Mouse (Mus musculus) adrenal gland, adult 10 weeks (tissue): ENCODE measurements around the gene Olfr535. TPM values are rescaled to one million over a fixed set of nuclear protein-coding genes. Genes with fewer than 3 reads are reported as not detected.

Source experiments
- polyA plus RNA-seq: library from polyadenylated mRNA; stranded (reverse); fragments of 350-450 nt; fragmentation: Illumina TruSeq; extraction: RNeasy Lipid Tissue Mini Kit (QIAGEN cat#74804); gene quantifications from one replicate; pipeline ENCODE4 v1.2.3, GENCODE M21; 2014; ENCODE audit warnings: low read depth, low replicate concordance

Olfr535 gene
- not detected for polyA plus RNA-seq

DNA sequence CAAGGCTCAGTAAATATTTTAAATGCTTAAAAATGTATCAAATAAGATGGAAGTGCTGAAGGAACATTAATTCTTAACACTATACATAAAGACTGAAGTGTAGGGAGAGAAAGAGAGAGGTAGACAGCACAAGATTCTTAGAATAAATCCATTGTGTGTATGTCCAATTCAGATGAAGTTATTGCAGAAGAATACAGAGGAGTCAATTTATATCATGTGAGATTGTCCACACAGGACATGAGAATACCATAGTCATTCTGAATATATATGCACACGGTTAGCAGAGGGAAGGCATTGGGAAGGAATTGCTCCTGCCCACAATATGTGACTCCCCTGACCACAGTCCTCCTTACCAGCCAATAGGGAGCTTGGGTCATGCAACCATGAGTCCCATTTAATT is at the start of gene Olfr535:
TSS of gene Olfr535 (plus strand) at position 301 of the 400 bp plus-strand sequence.

DNA sequence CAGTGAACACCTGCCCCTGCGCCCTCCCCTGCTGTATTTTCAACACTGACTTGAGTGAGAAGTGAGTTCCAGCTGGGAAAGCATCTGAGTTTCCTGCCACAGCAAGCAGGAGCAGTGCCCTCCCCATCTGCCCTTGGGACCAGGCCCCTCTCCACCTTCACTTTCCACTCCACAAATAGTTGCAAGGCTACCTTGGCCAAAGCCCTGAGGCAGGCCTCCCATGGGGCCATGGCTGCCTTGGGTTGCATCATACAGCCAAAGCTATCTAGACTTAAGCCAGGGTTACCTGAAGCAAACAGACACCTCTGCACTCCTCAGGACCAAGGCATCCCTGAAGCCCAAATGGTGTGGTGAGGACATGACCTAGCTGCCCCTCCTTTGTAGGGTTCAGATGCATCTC is 20.9 kb upstream of the Olfr535 start, which contains the start of gene Olfr533:
TSS of gene Olfr533 (plus strand) at position 301 of the 400 bp plus-strand sequence.

DNA sequence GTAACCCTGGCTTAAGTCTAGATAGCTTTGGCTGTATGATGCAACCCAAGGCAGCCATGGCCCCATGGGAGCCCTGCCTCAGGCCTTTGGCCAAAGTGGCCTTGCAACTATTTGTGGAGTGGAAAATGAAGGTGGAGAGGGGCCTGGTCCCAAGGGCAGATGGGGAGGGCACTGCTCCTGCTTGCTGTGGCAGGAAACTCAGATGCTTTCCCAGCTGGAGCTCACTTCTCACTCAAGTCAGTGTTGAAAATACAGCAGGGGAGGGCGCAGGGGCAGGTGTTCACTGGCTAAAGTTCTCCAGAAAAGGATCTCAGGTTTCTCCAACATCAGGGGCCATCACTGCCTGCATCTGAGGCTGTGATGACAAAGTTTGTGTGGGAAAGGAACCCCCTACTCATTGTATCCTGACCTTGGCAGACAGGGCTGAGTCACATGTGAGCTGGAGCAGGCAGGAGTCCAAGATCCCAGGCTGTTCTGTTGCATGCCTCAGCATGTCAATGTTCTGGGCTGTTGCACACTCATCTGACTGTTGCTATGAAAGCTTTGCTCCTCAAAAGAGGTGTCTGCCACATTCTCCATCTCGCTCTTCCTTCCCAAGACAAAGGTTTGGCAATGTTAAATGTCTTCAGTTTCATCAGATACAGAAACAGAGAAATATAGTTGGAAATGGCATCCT is 23.5 kb downstream of the Olfr535 start, which contains the start of gene Olfr536:
TSS of gene Olfr536 (minus strand) at position 51 of the 676 bp plus-strand sequence.

Other genes with a start within 250 kb of the Olfr535 start
- not detected for gene 5830411N06Rik, start 236.9 kb upstream of the Olfr535 start, polyA plus RNA-seq
- gene Olfr525, start 163.4 kb upstream of the Olfr535 start, polyA plus RNA-seq, result not detected
- gene Olfr527, start 150.2 kb upstream of the Olfr535 start, polyA plus RNA-seq, result not detected
- not detected for gene Olfr60, start 122.5 kb upstream of the Olfr535 start, polyA plus RNA-seq
- gene Olfr530, start 107.9 kb upstream of the Olfr535 start, polyA plus RNA-seq, result not detected
- not detected for gene Olfr531, start 81.3 kb upstream of the Olfr535 start, polyA plus RNA-seq
- not detected for gene Olfr532, start 62.6 kb upstream of the Olfr535 start, polyA plus RNA-seq
- gene Olfr533, start 20.8 kb upstream of the Olfr535 start, polyA plus RNA-seq, result not detected
- gene Olfr536, start 23.2 kb downstream of the Olfr535 start, polyA plus RNA-seq, result not detected
- not detected for gene Olfr538, start 83.7 kb downstream of the Olfr535 start, polyA plus RNA-seq
- not detected for gene Olfr46, start 117.1 kb downstream of the Olfr535 start, polyA plus RNA-seq
- gene Olfr61, start 144.8 kb downstream of the Olfr535 start, polyA plus RNA-seq, result not detected
- gene Olfr53, start 162.2 kb downstream of the Olfr535 start, polyA plus RNA-seq, result not detected
- gene Olfr539, start 175.7 kb downstream of the Olfr535 start, polyA plus RNA-seq, result not detected
- not detected for gene Olfr45, start 197.7 kb downstream of the Olfr535 start, polyA plus RNA-seq
- gene Olfr541, start 213.1 kb downstream of the Olfr535 start, polyA plus RNA-seq, result not detected